Mouse (Mus musculus): ENCODE results near the gene Ttpal. TPM values are rescaled to one million over a fixed set of nuclear protein-coding genes. Genes with fewer than 3 reads are reported as not detected.

Ttpal gene
- polyA plus RNA-seq, 1 experiment = 63.2 TPM

DNA sequence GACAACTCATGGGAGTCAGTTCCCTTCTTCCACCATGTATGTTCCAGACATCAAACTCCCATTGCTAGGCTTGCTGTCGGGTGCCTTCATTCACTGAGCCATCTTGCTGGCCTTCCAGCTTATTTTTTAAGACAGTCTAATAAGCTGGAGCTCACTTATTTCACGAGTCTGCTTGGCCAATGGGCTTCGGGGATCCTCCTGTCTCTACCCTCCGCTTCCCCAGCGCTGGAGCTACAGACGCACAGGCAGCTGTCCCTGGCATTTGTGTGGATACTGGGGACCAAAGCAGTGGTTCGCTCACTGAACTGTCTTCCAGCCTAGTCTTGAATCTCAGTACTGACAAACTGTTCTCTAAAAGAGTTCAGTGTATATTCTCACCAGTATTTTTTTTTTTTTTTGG is 4.0 kb downstream of the Ttpal start:
- TF ChIP-seq POLR2A (IDR thresholded peaks at IDR 0.05; ENCODE audit: control insufficient read depth, extremely low read depth, insufficient read depth, low read length, poor library complexity) (no peak), CTCF (IDR thresholded peaks at IDR 0.05; ENCODE audit: borderline replicate concordance, control insufficient read depth, extremely low read depth, insufficient read depth, low read length, poor library complexity) (no peak)
- Histone ChIP-seq H3K4me3 (ENCODE audit: control insufficient read depth, insufficient read depth, low read length) (no peak overlapping the region), H3K27ac (ENCODE audit: control insufficient read depth, insufficient read depth, low read length) (no peak overlapping the region), H3K36me3 (ENCODE audit: control insufficient read depth, insufficient read depth, low read length) (peaks cover 23% of the 10 kb centered on the region), H3K4me1 (replicated peaks; ENCODE audit: control insufficient read depth, insufficient read depth, low read length) (peaks cover 8% of the 10 kb centered on the region), H3K27me3 (ENCODE audit: control insufficient read depth, insufficient read depth, low read length) (no peaks in the 10 kb centered on the region)
- WGBS = 94% methylated on average over 7 of the region's 7 CpGs
- no peak for DNase-seq

DNA sequence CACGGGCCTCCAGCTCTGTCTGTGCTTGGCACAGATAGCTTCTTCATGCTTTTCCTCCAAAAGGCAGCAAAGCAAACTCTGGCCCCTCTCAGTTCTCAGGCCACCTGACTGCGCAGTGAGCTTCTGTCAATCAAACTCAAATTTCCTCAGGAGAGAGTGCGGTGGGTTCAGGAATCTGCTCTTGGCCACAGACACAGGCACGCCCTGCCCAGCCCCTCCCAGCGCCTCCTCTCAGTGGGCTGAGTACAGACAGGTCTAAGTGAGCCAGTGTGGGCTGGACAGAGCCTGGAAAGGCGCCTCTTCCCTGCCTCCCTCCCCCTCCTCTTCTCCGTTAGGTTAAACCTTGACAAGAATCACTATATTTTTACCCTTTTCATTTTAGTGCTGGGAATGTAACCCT is 5.9 kb downstream of the Ttpal start:
- TF ChIP-seq CTCF (IDR thresholded peaks at IDR 0.05; ENCODE audit: borderline replicate concordance, control insufficient read depth, extremely low read depth, insufficient read depth, low read length, poor library complexity) (no peak), POLR2A (IDR thresholded peaks at IDR 0.05; ENCODE audit: control insufficient read depth, extremely low read depth, insufficient read depth, low read length, poor library complexity) (no peak)
- H3K4me3 ChIP-seq (ENCODE audit: control insufficient read depth, insufficient read depth, low read length) = no peak overlapping the region
- peaks cover 30% of the 10 kb centered on the region for H3K36me3 ChIP-seq (ENCODE audit: control insufficient read depth, insufficient read depth, low read length)
- H3K27ac ChIP-seq (ENCODE audit: control insufficient read depth, insufficient read depth, low read length) = no peak overlapping the region
- H3K4me1 ChIP-seq (replicated peaks; ENCODE audit: control insufficient read depth, insufficient read depth, low read length) = peaks cover under 1% of the 10 kb centered on the region
- WGBS = 95% methylated on average over 7 of the region's 7 CpGs
- DNase-seq = no peak
- H3K27me3 ChIP-seq (ENCODE audit: control insufficient read depth, insufficient read depth, low read length) = no peaks in the 10 kb centered on the region

DNA sequence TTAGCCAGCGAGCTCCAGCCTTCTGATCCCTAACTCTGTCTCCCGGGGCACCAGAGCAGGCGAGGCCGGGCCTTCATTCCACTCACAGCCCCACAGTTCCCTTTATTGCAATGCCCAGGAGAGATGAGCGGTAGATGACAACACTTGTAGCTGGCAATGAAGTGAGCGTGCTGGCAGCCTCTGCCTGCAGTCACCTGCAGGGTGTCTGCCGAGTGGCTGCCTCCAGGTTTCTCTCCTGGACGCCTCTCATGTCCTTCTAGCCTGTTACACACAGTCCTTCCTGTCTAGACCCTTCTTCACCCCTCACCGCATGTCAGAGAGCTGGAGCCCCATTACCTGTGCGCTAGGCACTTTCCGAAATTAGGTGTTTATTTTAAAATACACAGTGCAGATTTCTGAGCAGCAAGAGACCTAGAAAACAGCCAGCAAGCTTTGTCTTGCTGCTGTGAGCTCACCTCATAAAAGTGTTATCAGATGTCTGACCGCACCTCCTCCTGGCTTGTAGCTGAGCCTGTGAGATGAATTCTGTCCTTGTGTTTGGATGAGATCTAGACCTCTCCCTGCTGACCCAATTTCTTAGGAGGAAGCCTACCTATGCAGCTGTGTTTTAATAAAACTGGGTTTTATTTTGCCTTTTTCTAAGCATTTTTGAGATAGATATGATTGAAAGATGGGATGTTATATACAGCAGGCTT is 7.3 kb downstream of the Ttpal start:
- no peak overlapping the region for H3K4me3 ChIP-seq (ENCODE audit: control insufficient read depth, insufficient read depth, low read length)
- no peaks in the 10 kb centered on the region for H3K27me3 ChIP-seq (ENCODE audit: control insufficient read depth, insufficient read depth, low read length)
- H3K4me1 ChIP-seq (replicated peaks; ENCODE audit: control insufficient read depth, insufficient read depth, low read length) = no peaks in the 10 kb centered on the region
- no peak for TF ChIP-seq CTCF (IDR thresholded peaks at IDR 0.05; ENCODE audit: borderline replicate concordance, control insufficient read depth, extremely low read depth, insufficient read depth, low read length, poor library complexity)
- no peak for TF ChIP-seq POLR2A (IDR thresholded peaks at IDR 0.05; ENCODE audit: control insufficient read depth, extremely low read depth, insufficient read depth, low read length, poor library complexity)
- H3K27ac ChIP-seq (ENCODE audit: control insufficient read depth, insufficient read depth, low read length) = no peak overlapping the region
- 96% methylated on average over 12 of the region's 12 CpGs for WGBS
- H3K36me3 ChIP-seq (ENCODE audit: control insufficient read depth, insufficient read depth, low read length) = peaks cover 43% of the 10 kb centered on the region
- DNase-seq = no peak

DNA sequence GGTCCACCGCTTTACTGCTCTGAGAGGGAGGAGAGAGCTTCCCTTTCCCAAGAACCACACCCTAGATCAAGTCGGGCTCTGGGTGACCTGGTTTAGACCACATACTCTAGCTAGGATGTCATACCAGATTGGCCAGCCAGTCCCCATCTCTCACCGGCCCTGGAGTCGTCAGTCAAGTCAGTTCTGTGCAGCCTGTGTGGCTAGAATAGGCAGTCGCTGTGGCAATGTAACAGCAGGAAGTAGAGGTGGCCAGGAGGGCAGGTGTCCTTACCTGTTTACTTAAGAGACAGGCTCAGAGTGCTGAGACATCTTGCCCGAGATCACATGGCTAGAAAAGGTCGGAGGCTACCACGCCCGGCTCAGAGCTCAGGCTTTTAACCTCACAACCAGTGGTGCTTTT is 9.1 kb downstream of the Ttpal start:
- TF ChIP-seq POLR2A (IDR thresholded peaks at IDR 0.05; ENCODE audit: control insufficient read depth, extremely low read depth, insufficient read depth, low read length, poor library complexity) (no peak), CTCF (IDR thresholded peaks at IDR 0.05; ENCODE audit: borderline replicate concordance, control insufficient read depth, extremely low read depth, insufficient read depth, low read length, poor library complexity) (no peak)
- H3K27ac ChIP-seq (ENCODE audit: control insufficient read depth, insufficient read depth, low read length) = no peak overlapping the region
- H3K4me3 ChIP-seq (ENCODE audit: control insufficient read depth, insufficient read depth, low read length) = no peak overlapping the region
- H3K36me3 ChIP-seq (ENCODE audit: control insufficient read depth, insufficient read depth, low read length) = peaks cover 57% of the 10 kb centered on the region
- H3K4me1 ChIP-seq (replicated peaks; ENCODE audit: control insufficient read depth, insufficient read depth, low read length) = no peaks in the 10 kb centered on the region
- no peaks in the 10 kb centered on the region for H3K27me3 ChIP-seq (ENCODE audit: control insufficient read depth, insufficient read depth, low read length)
- 88% methylated on average over 9 of the region's 9 CpGs for WGBS
- no peak for DNase-seq

DNA sequence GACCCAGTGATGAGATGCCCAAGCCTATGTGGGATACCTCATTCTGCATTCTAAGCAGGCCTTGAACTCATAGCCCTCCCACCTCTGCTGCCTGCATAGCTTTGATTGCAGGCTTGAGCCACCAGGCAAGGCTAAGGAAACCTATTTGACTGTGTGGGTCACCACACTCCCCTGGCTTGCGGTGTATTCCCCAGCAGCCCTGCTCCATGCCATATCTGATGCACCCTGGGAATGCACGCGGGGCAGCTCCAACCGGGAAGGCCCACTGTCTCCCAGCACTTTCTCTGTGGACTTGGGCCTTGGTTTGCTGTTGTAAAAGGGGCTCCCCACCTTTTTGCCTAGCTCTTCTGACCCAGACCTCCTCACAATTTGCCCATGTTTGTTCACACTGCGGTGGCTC is 11.1 kb downstream of the Ttpal start:
- no peak for TF ChIP-seq POLR2A (IDR thresholded peaks at IDR 0.05; ENCODE audit: control insufficient read depth, extremely low read depth, insufficient read depth, low read length, poor library complexity)
- TF ChIP-seq CTCF (IDR thresholded peaks at IDR 0.05; ENCODE audit: borderline replicate concordance, control insufficient read depth, extremely low read depth, insufficient read depth, low read length, poor library complexity) = no peak; the same call in 1 of the 2 replicates
- Histone ChIP-seq H3K4me3 (ENCODE audit: control insufficient read depth, insufficient read depth, low read length) (no peak overlapping the region), H3K36me3 (ENCODE audit: control insufficient read depth, insufficient read depth, low read length) (peaks cover 70% of the 10 kb centered on the region), H3K27me3 (ENCODE audit: control insufficient read depth, insufficient read depth, low read length) (no peaks in the 10 kb centered on the region), H3K4me1 (replicated peaks; ENCODE audit: control insufficient read depth, insufficient read depth, low read length) (no peaks in the 10 kb centered on the region), H3K27ac (ENCODE audit: control insufficient read depth, insufficient read depth, low read length) (no peak overlapping the region)
- WGBS = 98% methylated on average over 5 of the region's 5 CpGs
- no peak for DNase-seq

DNA sequence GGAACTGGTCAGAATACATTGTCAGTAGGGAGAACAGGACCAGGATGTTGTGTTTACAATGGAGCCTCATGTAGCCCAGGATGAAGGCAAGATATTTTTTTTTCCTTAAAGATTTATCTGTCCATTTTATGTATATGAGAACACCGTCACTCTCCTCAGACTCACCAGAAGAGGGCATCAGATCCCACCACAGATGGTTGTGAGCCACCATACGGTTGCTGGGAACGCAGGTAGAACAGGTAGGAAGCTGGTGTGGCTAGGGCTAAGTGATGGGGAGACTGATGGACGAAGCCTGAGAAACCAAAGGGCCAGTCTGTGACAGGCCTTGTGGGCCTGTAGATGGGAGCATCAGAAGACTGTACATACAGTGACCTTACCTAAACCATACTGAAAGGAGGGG is 11.9 kb downstream of the Ttpal start:
- WGBS = 100% methylated on average over 4 of the region's 4 CpGs
- H3K27ac ChIP-seq (ENCODE audit: control insufficient read depth, insufficient read depth, low read length) = no peak overlapping the region
- H3K4me3 ChIP-seq (ENCODE audit: control insufficient read depth, insufficient read depth, low read length) = no peak overlapping the region
- H3K4me1 ChIP-seq (replicated peaks; ENCODE audit: control insufficient read depth, insufficient read depth, low read length) = no peaks in the 10 kb centered on the region
- TF ChIP-seq CTCF (IDR thresholded peaks at IDR 0.05; ENCODE audit: borderline replicate concordance, control insufficient read depth, extremely low read depth, insufficient read depth, low read length, poor library complexity) (no peak), POLR2A (IDR thresholded peaks at IDR 0.05; ENCODE audit: control insufficient read depth, extremely low read depth, insufficient read depth, low read length, poor library complexity) (no peak)
- peaks cover 78% of the 10 kb centered on the region for H3K36me3 ChIP-seq (ENCODE audit: control insufficient read depth, insufficient read depth, low read length)
- no peaks in the 10 kb centered on the region for H3K27me3 ChIP-seq (ENCODE audit: control insufficient read depth, insufficient read depth, low read length)
- no peak for DNase-seq

DNA sequence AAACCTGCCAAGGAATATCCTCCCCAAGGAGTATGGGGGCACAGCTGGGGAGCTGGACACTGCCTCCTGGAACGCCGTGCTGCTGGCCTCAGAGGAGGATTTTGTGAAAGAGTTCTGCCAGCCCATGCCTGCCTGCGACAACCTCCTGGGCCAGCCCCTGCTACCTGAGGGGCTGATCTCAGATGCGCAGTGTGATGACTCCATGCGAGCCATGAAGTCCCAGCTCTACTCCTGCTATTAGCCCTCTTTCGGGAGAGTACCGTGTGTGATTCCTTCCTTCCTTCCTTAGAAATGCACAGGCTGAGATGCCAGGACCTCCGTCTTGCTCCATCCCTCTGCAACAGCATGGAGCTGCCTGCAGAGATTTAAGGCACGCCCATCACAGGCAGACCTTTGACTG is 13.3 kb downstream of the Ttpal start:
- 98% methylated on average over 9 of the region's 9 CpGs for WGBS
- Histone ChIP-seq H3K27ac (ENCODE audit: control insufficient read depth, insufficient read depth, low read length) (no peak overlapping the region), H3K4me3 (ENCODE audit: control insufficient read depth, insufficient read depth, low read length) (no peak overlapping the region), H3K27me3 (ENCODE audit: control insufficient read depth, insufficient read depth, low read length) (no peaks in the 10 kb centered on the region), H3K36me3 (ENCODE audit: control insufficient read depth, insufficient read depth, low read length) (peaks cover 82% of the 10 kb centered on the region), H3K4me1 (replicated peaks; ENCODE audit: control insufficient read depth, insufficient read depth, low read length) (no peaks in the 10 kb centered on the region)
- no peak for DNase-seq
- TF ChIP-seq POLR2A (IDR thresholded peaks at IDR 0.05; ENCODE audit: control insufficient read depth, extremely low read depth, insufficient read depth, low read length, poor library complexity) = no peak
- TF ChIP-seq CTCF (IDR thresholded peaks at IDR 0.05; ENCODE audit: borderline replicate concordance, control insufficient read depth, extremely low read depth, insufficient read depth, low read length, poor library complexity) = no peak
